Mouse (Mus musculus) brain, embryonic 14.5 days (tissue): ENCODE results near the gene Slc38a3. TPM values are rescaled to one million over a fixed set of nuclear protein-coding genes. Genes with fewer than 3 reads are reported as not detected.

Experiments
- DNase-seq: peaks from one replicate; pipeline ENCODE4 v3.0.0-alpha.2; 2011; ENCODE audit warnings: low read depth
- CTCF ChIP-seq: fragments of 200-500 bp; IDR thresholded peaks from 2 replicates; pipeline ENCODE4 v1.5.1; 2012; ENCODE audit warnings: inconsistent platforms, mild to moderate bottlenecking, moderate library complexity, borderline replicate concordance; ENCODE audit not compliant: insufficient read depth, insufficient read length; ENCODE audit errors: extremely low read depth
- POLR2A ChIP-seq: fragments of 200-500 bp; IDR thresholded peaks from 2 replicates; pipeline ENCODE4 v1.6.1; 2012; ENCODE audit warnings: mild to moderate bottlenecking, inconsistent platforms, borderline replicate concordance; ENCODE audit not compliant: poor library complexity, insufficient read depth, insufficient read length, severe bottlenecking; ENCODE audit errors: extremely low read depth
- polyA plus RNA-seq: library from polyadenylated mRNA; depleted of rRNA; stranded (reverse); fragments of >200 nt; gene quantifications from 2 replicates; pipeline ENCODE4 v1.2.3, GENCODE M21; 2012; rRNA removed

Gene Slc38a3
- polyA plus RNA-seq, 1 experiment, result 79.7 TPM

- no peak for DNase-seq
- no peak for TF ChIP-seq POLR2A
- no peak for TF ChIP-seq CTCF
Measured at GRCm38 (mm10) chr9:107607036-107607435, 62.3 kb downstream of the Slc38a3 start.

- no peak for DNase-seq
- TF ChIP-seq POLR2A (no peak), CTCF (no peak)
Measured at GRCm38 (mm10) chr9:107606591-107606990, 62.7 kb downstream of the Slc38a3 start.

- DNase-seq, result no peak
- TF ChIP-seq POLR2A (no peak), CTCF (no peak)
Measured at GRCm38 (mm10) chr9:107605041-107605661, 64.2 kb downstream of the Slc38a3 start.

GRCm38 (mm10) chr9:107603251-107603650, 66.1 kb downstream of the Slc38a3 start:
- no peak for DNase-seq
- no peak for TF ChIP-seq CTCF
- TF ChIP-seq POLR2A, result no peak

DNA sequence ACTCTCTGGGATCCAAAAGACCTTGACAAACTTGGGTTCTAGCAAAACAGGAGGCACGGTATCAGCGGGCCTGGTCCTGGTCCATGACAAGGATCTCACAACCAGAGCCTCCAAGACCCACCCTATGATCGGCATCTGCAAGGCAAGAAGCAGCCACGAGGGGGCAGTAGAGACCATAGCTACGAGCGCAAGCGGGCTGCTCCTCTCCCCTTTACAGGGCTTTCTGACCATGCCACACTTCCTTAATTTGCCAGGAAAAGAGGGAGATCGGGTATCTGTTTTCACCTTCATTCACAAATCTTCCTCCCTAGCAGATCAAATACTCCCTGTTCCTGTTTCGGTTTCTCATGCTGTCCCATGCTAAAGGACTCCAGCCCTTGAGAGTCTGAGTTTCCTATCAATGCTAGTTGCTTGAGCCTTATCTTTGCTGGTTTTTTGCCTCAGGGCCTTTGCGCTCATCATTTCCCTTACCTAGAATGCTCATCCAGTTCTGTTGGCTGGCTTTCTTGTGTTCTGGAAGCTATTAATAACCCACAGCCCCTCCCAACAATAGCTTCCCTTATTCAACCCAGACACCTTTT, 67.2 kb downstream of the Slc38a3 start:
- DNase-seq, result peak; percentile 94
- TF ChIP-seq POLR2A (no peak), CTCF (peak; percentile 100)

- DNase-seq, result no peak
- TF ChIP-seq POLR2A (no peak), CTCF (no peak)
Measured at GRCm38 (mm10) chr9:107601275-107601674, 68.1 kb downstream of the Slc38a3 start.

DNA sequence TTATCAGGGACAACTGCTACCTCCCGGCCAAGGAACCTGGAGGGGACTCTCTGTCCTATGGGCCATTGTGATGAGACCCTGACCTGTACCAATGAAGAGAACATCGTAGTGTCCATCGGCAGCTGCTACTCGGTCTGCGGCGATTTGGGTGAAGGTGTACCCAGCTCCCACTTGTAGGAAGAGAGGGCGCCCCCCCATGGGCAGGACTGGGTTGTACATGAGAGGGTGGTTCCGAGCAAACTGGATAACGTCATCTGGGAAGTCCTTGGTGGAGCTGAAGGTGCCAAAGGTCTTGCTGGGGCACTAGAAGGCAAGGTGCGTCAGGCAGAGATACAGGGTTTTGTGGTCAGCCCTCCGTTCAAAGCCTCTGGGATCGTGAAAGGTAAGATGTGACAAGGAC, 68.6 kb downstream of the Slc38a3 start:
- no peak for DNase-seq
- no peak for TF ChIP-seq CTCF
- TF ChIP-seq POLR2A, result no peak

Other genes starting within 250 kb of the Slc38a3 start
- 37.3 and 42.1 TPM in 2 replicates for gene Tmem115, start 135.6 kb downstream of the Slc38a3 start, polyA plus RNA-seq
- gene Cyb561d2, start 127.3 kb downstream of the Slc38a3 start, polyA plus RNA-seq, result 34.3 and 45.7 TPM in 2 replicates
- 74.5 and 109 TPM in 2 replicates for gene Nprl2, start 127.3 kb downstream of the Slc38a3 start, polyA plus RNA-seq
- gene Zmynd10, start 122.2 kb downstream of the Slc38a3 start, polyA plus RNA-seq, result 7.4 and 8.4 TPM in 2 replicates
- 31.5 and 34.2 TPM in 2 replicates for gene Rassf1, start 118.0 kb downstream of the Slc38a3 start, polyA plus RNA-seq
- gene Tusc2, start 106.3 kb downstream of the Slc38a3 start, polyA plus RNA-seq, result 97.6 and 109 TPM in 2 replicates
- gene Hyal2, start 101.6 kb downstream of the Slc38a3 start, polyA plus RNA-seq, result 50.6 and 55.4 TPM in 2 replicates
- gene Hyal1, start 92.6 kb downstream of the Slc38a3 start, polyA plus RNA-seq, result 3.3 and 5.6 TPM in 2 replicates
- gene Naa80, start 90.6 kb downstream of the Slc38a3 start, polyA plus RNA-seq, result 28.8 and 32.4 TPM in 2 replicates
- gene Hyal3, start 88.7 kb downstream of the Slc38a3 start, polyA plus RNA-seq, result 1.2 and 1.6 TPM in 2 replicates
- gene Ifrd2, start 81.9 kb downstream of the Slc38a3 start, polyA plus RNA-seq, result 21.4 and 29.6 TPM in 2 replicates
- 3.9 and 6.7 TPM in 2 replicates for gene Sema3b, start 60.3 kb downstream of the Slc38a3 start, polyA plus RNA-seq
- gene Gnai2, start 34.2 kb downstream of the Slc38a3 start, polyA plus RNA-seq, result 488 and 561 TPM in 2 replicates
- gene Gnat1, start 10.2 kb upstream of the Slc38a3 start, polyA plus RNA-seq, result 0.39 and 0.48 TPM in 2 replicates
- gene Sema3f, start 40.9 kb upstream of the Slc38a3 start, polyA plus RNA-seq, result 163 and 176 TPM in 2 replicates
- 183 and 228 TPM in 2 replicates for gene Rbm5, start 101.5 kb upstream of the Slc38a3 start, polyA plus RNA-seq
- gene Rbm6, start 203.7 kb upstream of the Slc38a3 start, polyA plus RNA-seq, result 82.3 and 90.4 TPM in 2 replicates
- 31.5 and 37.2 TPM in 2 replicates for gene Mon1a, start 218.6 kb upstream of the Slc38a3 start, polyA plus RNA-seq
- gene Mst1r, start 237.3 kb upstream of the Slc38a3 start, polyA plus RNA-seq, result 4.2 and 6.5 TPM in 2 replicates